Mouse (Mus musculus) forelimb bud, embryonic 11.5 days (tissue): ENCODE data around the gene Car3.

Experiments used
- DNase-seq: peaks from one replicate; pipeline ENCODE4 v3.0.0-alpha.2; 2012; ENCODE audit warnings: low read depth, low spot score

Car3 gene

DNA sequence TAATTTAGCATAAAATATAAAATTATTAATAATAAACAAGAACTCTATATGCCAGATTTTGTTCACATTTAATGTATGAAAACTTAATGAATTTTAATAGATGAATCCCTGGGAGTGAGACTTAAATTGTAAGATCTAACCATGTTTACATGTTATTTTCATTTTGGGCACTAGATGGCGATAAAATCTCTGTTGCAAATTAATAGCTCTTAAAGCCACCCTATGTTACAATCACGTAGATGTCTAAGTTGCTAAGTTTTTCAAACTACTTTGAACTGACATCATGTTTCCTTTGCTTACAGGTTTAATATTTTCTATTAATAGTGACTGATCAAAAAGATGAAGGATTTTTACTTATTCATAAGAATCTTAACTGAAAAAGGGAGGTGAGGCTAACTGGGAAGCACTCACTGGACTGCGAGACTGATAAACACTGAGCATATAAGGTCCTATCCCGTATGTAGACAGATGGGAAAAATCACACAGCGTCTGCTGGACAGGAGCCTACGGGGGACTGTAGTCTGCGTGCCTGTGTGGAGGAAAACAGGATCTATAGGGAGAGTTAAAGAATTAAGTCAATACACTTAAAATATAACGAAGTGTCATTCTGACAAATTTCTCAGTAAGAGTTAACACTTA, 11.2 kb downstream of the Car3 start:
- peak; percentile 51 for DNase-seq

DNA sequence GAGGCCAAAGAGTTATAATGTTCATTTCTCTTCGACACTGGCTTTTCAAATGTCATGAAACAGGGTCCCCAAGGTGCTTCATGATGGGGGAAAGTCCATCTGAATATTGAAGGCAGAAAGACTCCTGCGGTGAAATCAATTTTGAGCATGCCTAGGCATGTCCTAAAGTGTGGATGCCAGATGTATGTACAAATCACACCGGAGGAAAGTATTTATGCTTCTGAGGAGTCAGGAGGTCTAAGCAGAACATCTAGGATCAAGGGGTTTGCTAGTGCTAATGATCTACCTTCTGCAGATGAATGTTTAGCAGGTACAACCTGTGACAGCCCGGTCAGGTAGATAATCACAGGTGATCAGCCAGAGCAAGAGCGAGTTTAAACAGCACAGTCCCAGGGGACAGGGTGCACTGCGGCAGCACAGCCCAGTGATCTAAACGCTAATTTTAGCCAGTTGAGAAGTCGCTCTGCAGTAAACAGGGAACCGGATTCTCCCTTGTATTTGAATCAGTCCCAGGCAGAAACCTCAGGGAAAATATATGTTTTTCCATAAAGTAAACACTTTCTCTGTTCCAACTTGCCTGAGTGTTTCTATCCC, 13.1 kb downstream of the Car3 start:
- no peak for DNase-seq

DNA sequence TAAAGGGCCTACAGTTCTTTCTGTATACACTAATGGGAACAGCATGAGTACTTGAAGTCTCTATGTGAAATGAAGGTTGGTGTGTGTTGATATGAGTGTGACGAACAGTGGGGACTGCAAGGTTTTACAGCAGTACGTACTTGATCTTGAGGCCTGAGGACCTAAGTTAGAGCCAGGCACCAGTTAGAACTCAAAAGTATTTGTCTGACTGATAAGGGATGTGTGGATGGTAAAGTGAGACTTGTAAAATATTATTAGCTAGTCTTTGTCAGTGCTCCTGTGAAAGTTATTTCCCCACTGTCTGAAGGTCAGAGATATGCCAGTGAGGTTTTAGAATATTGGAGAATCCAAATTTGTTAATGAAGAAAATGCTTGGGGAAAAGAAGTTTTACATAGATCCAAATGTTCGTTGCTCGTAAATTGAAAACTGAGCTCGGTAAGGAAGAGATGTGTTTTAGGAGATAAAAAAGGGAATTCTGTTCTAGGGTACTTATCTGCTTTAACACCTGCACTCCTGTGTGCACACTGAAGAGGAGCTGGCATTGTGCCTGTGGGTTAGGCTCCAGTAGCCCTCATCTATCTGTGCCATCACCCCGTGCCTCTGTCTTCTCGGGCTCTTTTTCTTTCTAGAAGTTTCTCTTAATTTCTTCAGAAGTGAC, 14.1 kb downstream of the Car3 start:
- no peak for DNase-seq

GRCm38 (mm10) chr3:14878749-14879223, 15.5 kb downstream of the Car3 start:
- no peak for DNase-seq

DNA sequence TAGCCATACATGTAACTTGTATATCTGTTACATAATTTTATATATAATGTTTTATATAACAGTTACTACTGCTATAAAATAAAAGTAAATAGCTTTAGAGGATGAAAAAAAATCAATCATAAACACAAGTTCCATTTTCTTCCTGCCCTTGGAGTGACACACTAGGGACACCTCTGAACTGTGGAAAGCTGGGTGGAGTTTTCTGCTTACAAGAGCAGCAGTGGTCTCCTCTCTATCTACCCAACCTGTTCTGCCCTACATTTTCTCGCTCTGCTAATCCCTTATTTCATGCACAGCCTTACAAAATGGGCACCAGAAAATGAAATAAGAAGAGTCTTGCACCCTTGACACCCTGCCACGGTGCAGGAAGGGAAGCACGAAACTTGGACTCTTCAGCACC, 16.0 kb downstream of the Car3 start:
- no peak for DNase-seq

DNA sequence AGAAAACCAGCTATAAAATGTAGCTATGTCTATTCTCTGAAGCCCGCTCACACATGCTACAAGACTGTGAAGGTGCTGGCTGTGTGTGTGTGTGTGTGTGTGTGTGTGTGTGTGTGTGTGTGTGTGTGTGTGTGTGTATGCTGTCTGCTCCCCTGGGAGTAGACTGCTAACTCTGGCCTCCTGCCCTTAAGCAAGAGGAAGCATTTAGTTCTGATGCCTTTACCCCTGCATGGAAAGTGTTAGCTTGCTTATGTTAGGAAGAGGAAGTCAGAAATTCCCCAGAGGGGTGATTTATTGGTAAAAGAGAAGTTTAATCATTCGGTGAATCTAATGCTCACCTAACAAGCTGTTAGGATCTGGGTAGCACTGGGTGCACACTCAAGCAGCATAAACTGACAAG, 17.0 kb downstream of the Car3 start:
- no peak for DNase-seq

DNA sequence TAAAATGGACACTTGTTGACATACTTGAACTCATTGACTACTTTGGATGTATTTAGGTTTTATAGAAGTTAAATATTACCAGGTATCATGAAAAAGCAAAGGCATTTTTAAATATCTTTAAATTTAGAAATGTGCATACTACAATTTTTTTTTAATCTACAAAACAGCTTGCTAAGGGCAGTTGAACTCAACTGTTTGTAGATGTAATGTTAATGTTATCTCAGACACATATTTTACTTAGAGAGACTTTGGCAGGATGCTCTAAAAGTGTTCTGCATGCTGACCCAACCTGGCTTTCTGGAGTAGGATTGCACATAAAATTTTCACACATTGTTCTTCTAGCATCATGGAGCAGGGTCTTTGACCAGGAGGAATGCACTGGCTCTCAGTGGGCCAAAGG, 18.7 kb downstream of the Car3 start:
- no peak for DNase-seq

GRCm38 (mm10) chr3:14882756-14883155, 19.4 kb downstream of the Car3 start:
- no peak for DNase-seq

DNA sequence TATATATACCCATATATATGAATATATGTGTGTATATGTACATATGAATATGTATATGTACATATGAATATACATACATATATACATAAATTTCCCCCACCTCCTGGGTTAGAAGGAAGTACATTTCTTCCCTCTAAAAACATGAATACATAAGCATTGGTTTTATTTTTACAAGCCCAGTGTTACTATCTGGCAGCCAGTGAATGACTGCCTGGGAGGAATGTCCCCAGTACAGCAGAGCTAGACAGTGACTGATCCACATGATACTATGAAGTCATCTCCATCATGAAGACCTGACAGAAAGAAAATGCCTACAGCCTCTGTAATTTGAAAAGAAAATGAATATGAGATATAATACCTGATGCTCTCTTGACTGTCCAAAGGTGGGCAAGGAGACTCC, 21.5 kb downstream of the Car3 start:
- no peak for DNase-seq

GRCm38 (mm10) chr3:14886102-14887098, 23.1 kb downstream of the Car3 start, which contains the start of gene Car2:
Gene Car2 (plus strand): TSS chr3:14886273.
- peak; percentile 64 for DNase-seq

- no peak for DNase-seq
These were observed 23.9 kb downstream of the Car3 start for GRCm38 (mm10) chr3:14887134-14887666.

- no peak for DNase-seq
These were observed 24.5 kb downstream of the Car3 start for GRCm38 (mm10) chr3:14887686-14888295.

- no peak for DNase-seq
These were observed 25.2 kb downstream of the Car3 start for GRCm38 (mm10) chr3:14888549-14888948.

- no peak for DNase-seq
These were observed 25.8 kb downstream of the Car3 start for GRCm38 (mm10) chr3:14889085-14889484.

DNA sequence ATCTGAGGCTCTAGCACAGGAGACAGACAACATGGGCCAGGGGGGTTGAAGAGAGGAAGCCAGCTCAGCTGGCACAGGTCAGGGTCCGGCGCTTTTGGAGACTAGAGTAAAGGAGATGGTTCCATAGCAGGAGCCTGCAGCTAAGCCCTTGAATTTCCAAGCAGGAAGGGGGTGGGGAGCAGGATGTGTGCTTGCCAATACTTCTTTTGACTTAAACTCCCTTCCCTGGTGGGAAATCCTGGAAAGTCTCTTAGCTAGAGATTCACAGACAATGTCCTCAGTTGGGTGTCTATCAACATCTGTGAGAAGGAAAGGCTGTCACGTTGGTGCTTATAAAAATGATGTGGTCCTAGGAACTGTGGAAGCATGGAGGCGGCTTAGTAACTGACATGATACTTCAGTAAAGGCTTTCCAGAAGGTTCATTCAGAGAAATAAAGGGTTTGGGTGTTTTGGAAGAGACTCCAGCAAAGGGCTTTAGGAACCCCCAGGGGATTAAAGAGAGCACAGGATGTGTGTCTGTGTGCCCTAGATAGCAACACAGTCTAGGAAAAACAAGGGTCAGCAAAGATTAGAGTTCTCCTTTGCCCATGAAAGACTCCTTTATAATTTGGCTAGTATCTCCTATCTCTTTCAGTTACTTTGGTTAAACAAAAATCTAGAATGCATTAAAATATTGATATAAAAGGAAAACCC, 26.6 kb downstream of the Car3 start:
- no peak for DNase-seq

GRCm38 (mm10) chr3:14892991-14893390, 29.7 kb downstream of the Car3 start:
- no peak for DNase-seq

DNA sequence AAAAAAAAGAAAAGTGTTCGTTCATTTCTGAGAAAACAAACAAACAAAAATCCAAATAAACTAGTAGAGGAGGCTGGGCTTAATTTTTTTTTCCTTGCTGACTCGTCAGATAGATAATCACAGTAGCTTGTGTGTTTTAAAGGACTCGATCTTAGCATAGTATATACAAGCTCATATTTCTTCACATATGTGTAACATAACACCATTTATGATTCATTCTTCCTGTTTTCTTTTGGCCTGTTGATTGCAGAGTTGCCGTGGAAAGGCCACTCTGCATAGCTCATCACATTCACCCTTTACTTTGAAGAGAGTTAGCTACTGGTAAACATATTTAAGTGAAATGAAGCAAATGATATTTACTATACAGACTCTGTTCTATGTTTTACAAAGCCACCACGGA, 30.4 kb downstream of the Car3 start:
- DNase-seq: no peak

DNA sequence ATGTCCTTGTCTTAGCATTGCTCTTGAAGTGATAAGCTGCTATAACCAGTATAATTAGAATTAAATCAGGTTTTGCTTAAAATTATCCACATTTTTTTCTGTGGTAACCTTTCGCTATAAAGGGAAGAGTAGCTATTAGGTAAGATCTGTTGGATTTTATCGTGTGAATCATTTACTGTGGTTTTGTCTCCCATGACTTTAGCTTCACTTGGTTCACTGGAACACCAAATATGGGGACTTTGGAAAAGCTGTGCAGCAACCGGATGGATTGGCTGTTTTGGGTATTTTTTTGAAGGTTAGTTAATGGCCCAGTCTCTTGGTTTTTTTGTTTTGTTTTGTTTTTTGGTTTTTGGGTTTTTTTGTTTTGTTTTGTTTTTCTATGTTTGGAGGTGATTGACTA, 32.0 kb downstream of the Car3 start:
- no peak for DNase-seq

GRCm38 (mm10) chr3:14897770-14898169, 34.5 kb downstream of the Car3 start:
- no peak for DNase-seq

DNA sequence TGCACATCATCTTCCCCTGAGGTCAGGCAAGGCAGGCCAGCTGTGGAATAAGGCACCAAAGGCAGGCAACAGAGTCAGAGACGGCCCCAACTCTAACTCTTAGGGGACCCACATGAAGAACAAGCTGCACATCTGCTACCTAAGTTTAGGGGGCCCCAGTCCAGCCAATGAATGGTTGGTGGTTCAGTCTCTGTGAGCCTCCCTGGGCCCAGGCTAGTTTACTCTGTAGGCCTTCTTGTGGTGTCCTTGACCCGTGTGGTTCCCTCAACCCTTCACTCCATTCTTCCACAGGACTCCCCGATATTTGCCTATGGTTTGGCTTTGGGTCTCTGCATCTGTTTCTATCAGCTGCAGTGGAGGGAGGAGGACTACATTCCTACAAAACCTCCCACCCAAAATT, 40.1 kb downstream of the Car3 start:
- no peak for DNase-seq
